Mouse (Mus musculus): Measurements from ENCODE around the gene Slc16a7. TPM values are rescaled to one million over a fixed set of nuclear protein-coding genes. Genes with fewer than 3 reads are reported as not detected.

Gene Slc16a7
- polyA plus RNA-seq, 2 experiments, result 3.4 to 9.7 TPM

DNA sequence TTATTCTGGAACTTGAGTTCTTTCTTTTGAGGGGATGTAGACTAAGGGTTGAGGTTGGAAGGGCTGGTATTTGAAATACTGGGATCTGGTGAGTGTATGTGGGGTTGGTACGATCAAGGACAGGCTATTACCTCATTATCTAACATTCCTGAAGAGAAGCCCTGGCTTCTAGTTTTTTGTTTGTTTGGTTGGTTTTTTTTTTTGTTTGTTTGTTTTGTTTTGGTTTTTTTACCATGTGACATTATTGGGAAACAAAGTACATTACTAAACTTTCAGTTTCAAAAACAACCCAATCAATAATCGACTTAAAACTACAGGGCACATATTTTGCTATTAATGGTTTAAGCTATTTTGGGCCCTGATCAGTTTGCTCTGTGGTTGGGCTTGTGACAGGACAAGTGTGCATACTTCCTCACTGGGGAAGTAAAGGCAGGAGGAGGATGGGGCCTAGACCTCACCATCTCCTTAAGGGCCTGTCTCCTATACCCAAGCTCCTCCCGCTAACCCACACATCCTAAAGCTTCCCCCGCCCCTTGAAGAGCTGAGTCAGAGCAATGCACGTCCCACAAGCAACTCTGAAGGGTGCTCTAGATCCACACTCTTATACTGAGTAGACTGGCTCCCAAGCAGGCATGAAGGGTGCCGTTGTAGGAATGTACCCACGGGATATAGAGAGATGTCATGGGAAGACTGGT, 64.2 kb downstream of the Slc16a7 start:
- H3K9me3 ChIP-seq (ENCODE audit: control insufficient read depth, low read length), result no peaks in the 10 kb centered on the region

GRCm38 (mm10) chr10:125324149-125324834, 65.0 kb downstream of the Slc16a7 start:
- Histone ChIP-seq H3K27ac (no peak overlapping the region), H3K4me3 (ENCODE audit: insufficient read depth in 1 of 2, low read depth in 2 of 2, low read length in 2 of 2) (no peak overlapping the region), H3K4me1 (replicated peaks; ENCODE audit: control insufficient read depth in 2 of 2, insufficient read depth in 2 of 2, low read length in 1 of 2) (peaks cover 0 to 10% of the 10 kb centered on the region in 2 experiments; a peak in 2 of 4 replicates), H3K36me3 (replicated peaks; ENCODE audit: control insufficient read depth, insufficient read depth, low read depth) (no peaks in the 10 kb centered on the region), H3K9me3 (ENCODE audit: control insufficient read depth, low read length) (no peaks in the 10 kb centered on the region), H3K4me2 (ENCODE audit: low read depth) (no peak overlapping the region), H3K9ac (replicated peaks) (no peak overlapping the region), H3K27me3 (ENCODE audit: control insufficient read depth, insufficient read depth, low read length) (no peaks in the 10 kb centered on the region)
- DNase-seq (ENCODE audit: low read depth in 3 of 3, low spot score in 3 of 3) (no peak), ATAC-seq (ENCODE audit: insufficient read depth) (no peak)
- 65% methylated on average over 13 of the region's 13 CpGs for WGBS (ENCODE audit: insufficient replicate concordance)
- TF ChIP-seq CTCF (IDR thresholded peaks at IDR 0.05; ENCODE audit: low read depth) (no peak), EP300 (IDR thresholded peaks at IDR 0.05; ENCODE audit: low read depth) (no peak)

More for the DNA sequence above, 64.2 kb downstream of the Slc16a7 start:
- TF ChIP-seq EP300 (IDR thresholded peaks at IDR 0.05; ENCODE audit: low read depth), result no peak
- TF ChIP-seq CTCF (IDR thresholded peaks at IDR 0.05; ENCODE audit: low read depth), result no peak
- H3K9ac ChIP-seq (replicated peaks), result no peak overlapping the region
- no peak overlapping the region for H3K4me3 ChIP-seq (ENCODE audit: insufficient read depth in 1 of 2, low read depth in 2 of 2, low read length in 2 of 2)
- H3K4me2 ChIP-seq (ENCODE audit: low read depth), result no peak overlapping the region
- no peaks in the 10 kb centered on the region for H3K27me3 ChIP-seq (ENCODE audit: control insufficient read depth, insufficient read depth, low read length)
- no peak overlapping the region for H3K27ac ChIP-seq
- H3K4me1 ChIP-seq (replicated peaks; ENCODE audit: control insufficient read depth in 2 of 2, insufficient read depth in 2 of 2, low read length in 1 of 2), result peaks cover 0 to 10% of the 10 kb centered on the region in 2 experiments; a peak in 2 of 4 replicates
- no peak for ATAC-seq (ENCODE audit: insufficient read depth)
- H3K36me3 ChIP-seq (replicated peaks; ENCODE audit: control insufficient read depth, insufficient read depth, low read depth), result no peaks in the 10 kb centered on the region
- WGBS (ENCODE audit: insufficient replicate concordance), result 33% methylated on average over 7 of the region's 7 CpGs
- no peak for DNase-seq (ENCODE audit: low read depth in 3 of 3, low spot score in 3 of 3)

DNA sequence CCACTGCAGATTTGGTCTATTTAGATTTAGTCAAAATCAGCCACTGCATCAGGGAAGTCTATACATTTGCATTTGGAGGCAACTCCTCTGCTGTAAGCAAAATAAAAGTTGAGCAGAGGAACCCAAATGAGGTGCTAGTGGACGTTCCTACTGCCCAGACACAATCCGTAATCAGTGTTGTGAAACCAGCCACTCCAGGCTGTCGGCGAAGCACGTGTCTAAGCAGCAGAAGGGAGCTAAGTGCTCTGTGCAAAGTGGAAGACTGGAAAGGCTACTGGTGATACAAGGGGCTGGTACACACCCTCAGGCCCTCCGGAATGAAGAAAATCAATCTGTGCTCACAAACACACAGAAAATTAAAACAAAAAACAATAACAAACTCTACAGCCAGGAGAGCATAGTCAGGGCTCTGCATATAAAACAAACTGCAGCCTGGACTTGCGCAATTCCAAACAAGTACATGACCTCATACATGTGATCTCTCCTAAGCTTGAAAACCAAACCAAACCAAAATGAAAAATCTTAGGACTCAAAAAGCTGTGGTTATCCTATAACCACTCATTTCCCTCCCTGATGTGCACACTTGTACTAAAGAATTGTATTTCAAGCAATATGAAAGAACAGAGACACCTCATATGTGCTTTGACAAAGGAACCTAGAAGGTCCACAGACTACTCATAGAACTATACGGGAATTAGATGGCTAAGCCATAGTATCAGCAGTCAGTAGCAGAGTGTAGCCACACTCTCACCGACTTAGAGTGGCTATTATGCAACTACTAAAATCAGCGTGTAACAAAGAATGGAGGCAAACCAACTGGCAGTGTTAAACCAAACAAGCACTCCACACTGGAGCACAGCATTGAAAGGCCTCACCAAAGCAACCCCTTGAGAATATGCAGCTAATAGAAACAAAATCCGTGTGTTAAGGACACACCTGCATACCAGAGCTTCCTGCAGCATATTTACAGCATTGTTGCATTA, 67.5 kb downstream of the Slc16a7 start:
- no peak for TF ChIP-seq EP300 (IDR thresholded peaks at IDR 0.05; ENCODE audit: low read depth)
- no peak for TF ChIP-seq CTCF (IDR thresholded peaks at IDR 0.05; ENCODE audit: low read depth)
- peak; percentile 56; the same call in 1 of the 2 replicates for ATAC-seq (ENCODE audit: insufficient read depth)

GRCm38 (mm10) chr10:125317317-125317716, 71.9 kb downstream of the Slc16a7 start:
- ATAC-seq (ENCODE audit: insufficient read depth) (no peak), DNase-seq (ENCODE audit: low read depth in 3 of 3, low spot score in 3 of 3) (no peak)
- Histone ChIP-seq H3K4me1 (replicated peaks; ENCODE audit: control insufficient read depth in 2 of 2, insufficient read depth in 2 of 2, low read length in 1 of 2) (peaks cover 0 to 4% of the 10 kb centered on the region in 2 experiments; a peak in 2 of 4 replicates), H3K4me3 (ENCODE audit: insufficient read depth in 1 of 2, low read depth in 2 of 2, low read length in 2 of 2) (no peak overlapping the region), H3K9me3 (ENCODE audit: control insufficient read depth, low read length) (no peaks in the 10 kb centered on the region), H3K9ac (replicated peaks) (no peak overlapping the region), H3K27ac (no peak overlapping the region), H3K27me3 (ENCODE audit: control insufficient read depth, insufficient read depth, low read length) (no peaks in the 10 kb centered on the region), H3K4me2 (ENCODE audit: low read depth) (no peak overlapping the region), H3K36me3 (replicated peaks; ENCODE audit: control insufficient read depth, insufficient read depth, low read depth) (no peaks in the 10 kb centered on the region)
- TF ChIP-seq CTCF (IDR thresholded peaks at IDR 0.05; ENCODE audit: low read depth) (0 out of 2 replicates have a peak, but pooled peaks have one; percentile 6), EP300 (IDR thresholded peaks at IDR 0.05; ENCODE audit: low read depth) (no peak)
- 18% methylated on average over 6 of the region's 6 CpGs for WGBS (ENCODE audit: insufficient replicate concordance)

More for the DNA sequence above, 67.5 kb downstream of the Slc16a7 start:
- Histone ChIP-seq H3K27ac (no peak overlapping the region), H3K4me1 (replicated peaks; ENCODE audit: control insufficient read depth in 2 of 2, insufficient read depth in 2 of 2, low read length in 1 of 2) (peaks cover 0 to 10% of the 10 kb centered on the region in 2 experiments; a peak in 2 of 4 replicates), H3K27me3 (ENCODE audit: control insufficient read depth, insufficient read depth, low read length) (no peaks in the 10 kb centered on the region), H3K9me3 (ENCODE audit: control insufficient read depth, low read length) (no peaks in the 10 kb centered on the region), H3K4me2 (ENCODE audit: low read depth) (no peak overlapping the region), H3K36me3 (replicated peaks; ENCODE audit: control insufficient read depth, insufficient read depth, low read depth) (no peaks in the 10 kb centered on the region), H3K9ac (replicated peaks) (no peak overlapping the region), H3K4me3 (ENCODE audit: insufficient read depth in 1 of 2, low read depth in 2 of 2, low read length in 2 of 2) (no peak overlapping the region)
- no peak for DNase-seq (ENCODE audit: low read depth in 3 of 3, low spot score in 3 of 3)
- WGBS (ENCODE audit: insufficient replicate concordance), result 55% methylated on average over 11 of the region's 11 CpGs

Data from liver, embryonic 14.5 days (tissue).